Mouse (Mus musculus): ENCODE data around the gene Dmd. TPM values are rescaled to one million over a fixed set of nuclear protein-coding genes. Genes with fewer than 3 reads are reported as not detected.

The Dmd gene
- polyA plus RNA-seq, 1 experiment from 2014 or later, result 21.4 TPM

DNA sequence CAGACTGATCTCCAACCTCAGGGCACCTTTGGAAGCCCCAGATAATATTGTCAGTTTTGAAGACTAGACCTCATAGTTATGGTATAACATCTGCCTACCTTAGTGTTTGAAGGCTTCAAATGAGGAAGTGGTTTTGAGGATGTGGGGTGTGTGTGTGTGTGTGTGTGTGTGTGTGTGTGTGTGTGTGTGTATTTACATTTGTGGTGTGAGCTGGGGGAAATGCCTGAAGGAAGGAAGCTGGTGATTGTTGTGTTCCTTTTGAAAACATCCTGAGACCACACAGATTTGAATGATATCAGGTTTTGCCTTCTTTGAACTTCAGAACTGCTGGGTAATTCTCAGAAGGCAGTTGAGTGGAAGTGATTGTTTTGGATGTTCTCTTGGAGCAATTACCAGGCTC, 2278.2 kb downstream of the Dmd start:
- Histone ChIP-seq H3K9ac (no peak overlapping the region), H3K9me3 (replicated peaks) (no peaks in the 10 kb centered on the region), H3K36me3 (no peaks in the 10 kb centered on the region), H3K4me1 (no peaks in the 10 kb centered on the region), H3K4me2 (replicated peaks) (no peak overlapping the region), H3K27ac (no peak overlapping the region), H3K4me3 (no peak overlapping the region), H3K27me3 (no peaks in the 10 kb centered on the region)
- ATAC-seq (ENCODE audit: low FRiP score), result no peak

DNA sequence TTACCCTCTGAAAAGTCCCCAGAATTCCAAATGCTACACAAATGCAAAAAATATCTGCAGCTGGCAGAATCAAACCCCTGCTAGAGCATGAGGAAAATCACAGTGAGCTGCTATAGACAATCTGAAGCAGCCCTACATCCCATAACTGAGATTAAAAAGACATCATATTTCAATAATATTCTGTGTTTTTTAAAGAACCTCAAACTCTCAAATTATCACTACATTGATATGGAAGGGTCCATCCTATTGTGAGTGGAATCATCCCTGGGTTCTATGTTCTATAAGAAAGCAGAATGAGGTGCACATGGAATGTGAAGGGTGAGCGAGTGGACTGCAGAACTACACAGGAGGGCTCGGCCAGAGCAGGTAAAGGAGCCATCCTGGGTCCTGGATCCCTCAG, 2300.7 kb downstream of the Dmd start, which contains the start of gene Fthl17a:
Fthl17a (plus strand) TSS at position 301 of the 400 bp plus-strand sequence.
- H3K4me2 ChIP-seq (replicated peaks), result no peak within 1 kb of the TSS
- ATAC-seq (ENCODE audit: low FRiP score), result no peak
- H3K36me3 ChIP-seq, result no peaks in the 10 kb centered on the region
- H3K9me3 ChIP-seq (replicated peaks), result no peaks in the 10 kb centered on the region
- H3K27ac ChIP-seq, result no peak within 1 kb of the TSS
- WGBS, result 82% methylated on average over 2 of the region's 2 CpGs
- no peak within 1 kb of the TSS for H3K4me3 ChIP-seq
- H3K9ac ChIP-seq, result no peak within 1 kb of the TSS
- H3K4me1 ChIP-seq, result no peaks in the 10 kb centered on the region
- H3K27me3 ChIP-seq, result no peaks in the 10 kb centered on the region

All from hindbrain, embryonic 12.5 days (tissue).